Mouse (Mus musculus) forebrain, embryonic 10.5 days (tissue): ENCODE data around the gene Ctnnd1. TPM values are rescaled to one million over a fixed set of nuclear protein-coding genes. Genes with fewer than 3 reads are reported as not detected.
"Not testable (repeated sequence)": the region's sequence is repeated elsewhere in the genome, so short reads cannot be mapped to it uniquely, and the experiment has no call there.

ENCODE experiments used
- DNase-seq: peaks from one replicate; pipeline ENCODE4 v3.0.0-alpha.2; 2017; ENCODE audit warnings: low spot score; ENCODE audit errors: extremely low spot score
- H3K27ac ChIP-seq: fragments of 300-500 bp; sonication (generic); 2 replicates; pipeline ENCODE4 v1.5.1; 2016; ENCODE audit warnings: mild to moderate bottlenecking
- H3K27me3 ChIP-seq: fragments of 300-500 bp; sonication (generic); 2 replicates; pipeline ENCODE4 v1.6.1; 2016; ENCODE audit warnings: mild to moderate bottlenecking; ENCODE audit not compliant: poor library complexity, severe bottlenecking
- H3K36me3 ChIP-seq: fragments of 300-500 bp; sonication (generic); replicated peaks from 2 replicates; pipeline ENCODE4 v1.6.1; 2016; ENCODE audit warnings: mild to moderate bottlenecking, moderate library complexity
- H3K4me1 ChIP-seq: fragments of 300-500 bp; sonication (generic); 2 replicates; pipeline ENCODE4 v1.6.1; 2016
- H3K4me3 ChIP-seq: fragments of 300-500 bp; sonication (generic); 2 replicates; pipeline ENCODE4 v1.5.1; 2016; ENCODE audit warnings: mild to moderate bottlenecking, moderate library complexity
- H3K9me3 ChIP-seq: fragments of 300-500 bp; sonication (generic); 2 replicates; pipeline ENCODE4 v1.6.1; 2016; ENCODE audit warnings: mild to moderate bottlenecking, moderate library complexity
- WGBS: fragments of 180-500 bp; shearing (Covaris S2); methylation state at CpG from one replicate; pipeline ENCODE4 v1.1.7; 2016; 5-methylcytosine and 5-hydroxymethylcytosine counted together
- polyA plus RNA-seq: library from polyadenylated mRNA; unstranded; fragments of >200 nt; fragmentation: Nextera tagmentation; extraction: Ambion mirVana; gene quantifications from 2 replicates; pipeline ENCODE4 v1.2.1, GENCODE M21; 2016

Ctnnd1 gene
- 40.6 and 43.9 TPM in 2 replicates for polyA plus RNA-seq

- Histone ChIP-seq H3K4me3 (peak within 1 kb of the TSS; percentile 68), H3K27me3 (no peaks in the 10 kb centered on the region), H3K27ac (peak within 1 kb of the TSS; percentile 96), H3K4me1 (peaks cover 28% of the 10 kb centered on the region), H3K9me3 (no peaks in the 10 kb centered on the region), H3K36me3 (peaks cover 18% of the 10 kb centered on the region)
- peak; percentile 83 for DNase-seq
- WGBS = under 1% methylated on average over 15 of the region's 15 CpGs
These were observed at the start of gene Ctnnd1 for GRCm38 (mm10) chr2:84650464-84651195. TSS of gene Ctnnd1 (minus strand) at chr2:84650765.

DNA sequence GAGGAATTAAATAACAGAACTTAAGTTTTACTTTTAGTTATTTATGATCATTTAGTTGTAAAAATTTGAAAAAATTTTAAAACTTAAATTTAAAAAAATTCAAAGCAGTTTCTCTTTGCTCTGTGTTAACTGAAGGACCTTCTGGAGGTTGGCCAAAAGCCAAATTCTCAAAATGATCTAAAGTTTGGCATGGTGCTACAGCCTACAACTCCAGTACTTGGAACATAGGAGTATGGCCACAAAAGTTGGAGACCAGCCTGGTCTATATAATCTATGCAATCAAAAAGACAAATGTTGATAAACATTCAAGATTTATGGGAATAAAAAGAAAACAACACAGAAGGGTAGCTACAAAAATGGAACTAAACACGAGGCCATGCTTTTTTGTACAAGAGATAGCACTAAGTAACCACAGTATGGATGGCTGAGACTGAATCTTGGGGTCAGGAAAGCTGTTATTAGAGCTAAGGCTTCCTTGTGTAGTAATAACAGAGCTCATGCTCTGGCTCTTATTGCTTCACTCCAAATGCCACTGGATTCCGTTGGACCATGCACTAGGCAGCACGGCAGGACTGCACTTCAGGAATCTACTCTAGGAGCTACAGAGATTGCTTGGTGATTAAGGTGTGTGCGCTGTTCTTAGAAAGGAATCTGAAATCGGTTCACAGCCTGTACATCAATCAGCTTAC lies 44.6 kb upstream of the Ctnnd1 start:
- no peak for DNase-seq
- H3K27ac ChIP-seq = no peak overlapping the region
- H3K4me1 ChIP-seq = no peaks in the 10 kb centered on the region
- 94% methylated on average over 5 of the region's 5 CpGs for WGBS
- no peak overlapping the region for H3K4me3 ChIP-seq
- H3K27me3 ChIP-seq = no peaks in the 10 kb centered on the region
- H3K9me3 ChIP-seq = no peaks in the 10 kb centered on the region
- peaks cover 94% of the 10 kb centered on the region for H3K36me3 ChIP-seq

DNA sequence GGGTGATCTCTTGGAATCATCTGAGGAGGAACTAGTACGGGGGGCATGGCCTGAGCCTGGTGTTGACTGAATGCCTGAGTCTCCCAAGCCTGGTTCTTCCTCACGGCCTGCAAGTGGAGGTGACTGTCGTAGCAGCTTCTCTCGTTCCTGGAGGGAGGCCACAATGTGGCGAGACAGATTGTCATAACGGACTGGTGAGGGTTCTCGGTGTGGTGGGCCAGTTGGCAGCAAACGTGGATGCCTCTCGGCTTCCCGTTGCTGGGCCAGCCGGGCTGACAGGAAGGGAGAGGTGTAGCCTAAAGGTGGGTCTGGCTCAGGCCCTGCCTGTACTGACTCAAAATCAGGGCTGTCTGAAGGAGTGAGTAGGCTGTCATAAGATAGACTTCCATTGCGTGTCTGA lies 39.5 kb upstream of the Ctnnd1 start:
- no peak for DNase-seq
- no peak overlapping the region for H3K4me3 ChIP-seq
- WGBS = 93% methylated on average over 12 of the region's 12 CpGs
- peaks cover 98% of the 10 kb centered on the region for H3K36me3 ChIP-seq
- no peaks in the 10 kb centered on the region for H3K9me3 ChIP-seq
- H3K27me3 ChIP-seq = no peaks in the 10 kb centered on the region
- no peaks in the 10 kb centered on the region for H3K4me1 ChIP-seq
- no peak overlapping the region for H3K27ac ChIP-seq

- Histone ChIP-seq H3K9me3 (no peaks in the 10 kb centered on the region; the same call in 1 of the 2 replicates), H3K4me3 (no peak overlapping the region), H3K4me1 (no peaks in the 10 kb centered on the region), H3K27ac (no peak overlapping the region), H3K27me3 (no peaks in the 10 kb centered on the region), H3K36me3 (peaks cover 97% of the 10 kb centered on the region)
- WGBS = 89% methylated on average over 2 of the region's 2 CpGs
- DNase-seq = no peak
These were observed 37.7 kb upstream of the Ctnnd1 start for GRCm38 (mm10) chr2:84688080-84688844.

GRCm38 (mm10) chr2:84682605-84683183 lies 32.1 kb upstream of the Ctnnd1 start:
- peak overlapping the region; percentile 26; the same call in 1 of the 2 replicates for H3K27ac ChIP-seq
- 87% methylated on average over 6 of the region's 6 CpGs for WGBS

DNA sequence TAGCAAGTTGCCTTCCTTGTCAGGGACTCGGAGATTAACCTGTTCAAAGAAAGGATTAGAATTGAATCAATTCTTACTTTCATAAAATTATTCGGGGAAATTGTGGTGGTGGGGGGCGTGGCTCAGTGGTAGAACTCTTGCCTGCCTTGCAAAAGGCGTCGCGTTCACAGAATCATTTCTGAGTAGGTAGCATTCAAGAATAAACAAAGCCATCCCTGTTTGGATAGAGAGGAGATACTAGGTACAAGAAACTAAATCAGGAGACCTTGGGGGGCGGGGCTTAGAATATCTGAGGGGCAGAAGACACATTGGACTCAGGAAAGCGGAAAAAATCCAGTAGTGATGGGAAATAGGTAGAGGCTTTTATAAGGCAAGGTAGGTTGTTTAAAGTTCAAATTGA lies 28.5 kb upstream of the Ctnnd1 start, which contains the start of gene Tmx2:
TSS of gene Tmx2 (minus strand) at position 125 of the 400 bp plus-strand sequence.
- H3K36me3 ChIP-seq = peaks cover 63% of the 10 kb centered on the region

More at GRCm38 (mm10) chr2:84682605-84683183, 32.1 kb upstream of the Ctnnd1 start:
- Histone ChIP-seq H3K27me3 (no peaks in the 10 kb centered on the region), H3K4me3 (no peak overlapping the region), H3K4me1 (peaks cover 11% of the 10 kb centered on the region), H3K36me3 (peaks cover 75% of the 10 kb centered on the region), H3K9me3 (no peaks in the 10 kb centered on the region; the same call in 1 of the 2 replicates)
- DNase-seq = no peak

DNA sequence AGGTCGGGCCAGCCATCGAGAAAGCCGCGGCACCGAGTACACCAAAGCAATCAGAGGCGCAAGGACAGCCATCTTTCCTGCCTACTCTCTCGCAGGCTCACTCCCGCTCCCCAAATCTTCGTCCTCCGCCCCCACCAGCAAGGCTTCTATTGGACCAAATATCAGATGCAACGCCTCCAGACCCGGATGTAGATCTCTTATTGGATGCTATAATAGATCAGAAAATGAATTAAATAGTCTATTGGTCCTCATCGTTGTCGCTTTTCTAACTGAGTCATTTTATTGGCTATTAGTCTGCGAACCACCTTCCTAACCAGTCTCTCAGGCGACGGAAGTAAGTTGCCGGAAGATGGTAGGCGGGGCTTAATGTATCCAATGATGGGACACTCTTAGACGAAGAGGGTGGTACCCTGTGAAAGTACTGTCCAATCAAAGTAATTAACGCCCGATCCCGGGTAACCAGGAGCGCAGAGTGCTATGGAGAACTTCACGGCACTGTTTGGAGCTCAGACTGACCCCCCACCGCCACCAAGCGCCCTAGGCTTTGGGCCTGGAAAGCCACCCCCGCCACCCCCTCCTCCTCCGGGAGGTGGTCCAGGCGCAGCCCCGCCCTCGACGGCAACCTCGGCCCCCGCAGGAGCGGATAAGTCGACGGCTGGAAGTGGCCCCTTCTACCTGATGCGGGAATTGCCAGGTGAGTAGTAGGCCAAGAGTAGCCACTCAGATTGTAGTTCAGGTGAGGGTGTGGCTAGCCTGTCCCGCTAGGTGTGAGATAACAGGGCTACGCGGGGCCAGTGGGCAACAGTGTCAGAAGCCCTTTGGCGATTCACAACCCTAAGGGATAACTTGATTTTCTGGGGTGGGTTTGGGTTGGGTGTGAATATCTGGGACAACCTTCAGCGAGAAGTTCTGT lies 27.7 kb upstream of the Ctnnd1 start, which contains the start of the genes Gm28635 and Med19:
TSS of gene Gm28635 (minus strand) at position 74 of the 913 bp plus-strand sequence.
TSS of gene Med19 (plus strand) at position 435 of the 913 bp plus-strand sequence.
- Histone ChIP-seq H3K27me3 (no peaks in the 10 kb centered on the region), H3K4me1 (peaks cover 24% of the 10 kb centered on the region), H3K4me3 (peak within 1 kb of the TSS; percentile 75), H3K9me3 (no peaks in the 10 kb centered on the region), H3K27ac (peak within 1 kb of the TSS; percentile 86), H3K36me3 (peaks cover 64% of the 10 kb centered on the region)
- DNase-seq = peak; percentile 93
- WGBS = under 1% methylated on average over 44 of the region's 44 CpGs

More for the DNA sequence above, 28.5 kb upstream of the Ctnnd1 start, which contains the start of gene Tmx2:
- Histone ChIP-seq H3K4me1 (peaks cover 24% of the 10 kb centered on the region), H3K4me3 (peak within 1 kb of the TSS; percentile 75), H3K9me3 (no peaks in the 10 kb centered on the region), H3K27ac (peak within 1 kb of the TSS; percentile 86), H3K27me3 (no peaks in the 10 kb centered on the region)
- DNase-seq = no peak
- WGBS = 18% methylated on average over 8 of the region's 8 CpGs

GRCm38 (mm10) chr2:84677270-84677967 lies 26.9 kb upstream of the Ctnnd1 start:
- Histone ChIP-seq H3K27ac (peak overlapping the region; percentile 86), H3K9me3 (no peaks in the 10 kb centered on the region), H3K27me3 (no peaks in the 10 kb centered on the region), H3K36me3 (peaks cover 64% of the 10 kb centered on the region), H3K4me3 (peak overlapping the region; percentile 75), H3K4me1 (peaks cover 24% of the 10 kb centered on the region)
- WGBS = 12% methylated on average over 22 of the region's 22 CpGs
- DNase-seq = no peak

GRCm38 (mm10) chr2:84671535-84671934 lies 21.0 kb upstream of the Ctnnd1 start:
- WGBS = 82% methylated on average over 4 of the region's 5 CpGs
- H3K27me3 ChIP-seq, DNase-seq, H3K4me3 ChIP-seq, H3K9me3 ChIP-seq: not testable (repeated sequence)
- Histone ChIP-seq H3K36me3 (peaks cover 71% of the 10 kb centered on the region), H3K27ac (peak overlapping the region; percentile 66; the same call in 1 of the 2 replicates), H3K4me1 (peaks cover 24% of the 10 kb centered on the region)

- peak within 1 kb of the TSS; percentile 99 for H3K27ac ChIP-seq
- H3K4me1 ChIP-seq = peaks cover 19% of the 10 kb centered on the region
- no peaks in the 10 kb centered on the region for H3K9me3 ChIP-seq
- WGBS = under 1% methylated on average over 20 of the region's 20 CpGs
- no peaks in the 10 kb centered on the region for H3K27me3 ChIP-seq
- H3K36me3 ChIP-seq = peaks cover 62% of the 10 kb centered on the region
- H3K4me3 ChIP-seq = peak within 1 kb of the TSS; percentile 91
- DNase-seq = peak; percentile 94
These were observed 20.0 kb upstream of the Ctnnd1 start, which contains the start of gene Selenoh for GRCm38 (mm10) chr2:84670569-84670933. TSS of gene Selenoh (minus strand) at chr2:84670770.
